Mouse (Mus musculus): ENCODE data around the gene Setd6.

- TF ChIP-seq POLR2A (IDR thresholded peaks at IDR 0.05; ENCODE audit: borderline replicate concordance, extremely low read depth, insufficient read depth, insufficient read length, poor library complexity, severe bottlenecking), result no peak
- no peak for TF ChIP-seq CTCF (IDR thresholded peaks at IDR 0.05; ENCODE audit: borderline replicate concordance, extremely low read depth, insufficient read depth, insufficient read length)
Observed at GRCm38 (mm10) chr8:95694631-95695030, 21.1 kb upstream of the Setd6 start.
